Mouse (Mus musculus) frontal cortex, postnatal 36 days (tissue): ENCODE results near the gene Plekhm1.

Experiments used
- DNase-seq, 2 experiments: peaks; one replicate each; pipeline ENCODE4 v3.0.0; 2022; ENCODE audit warnings: low spot score in 2 of 2

Gene Plekhm1

DNA sequence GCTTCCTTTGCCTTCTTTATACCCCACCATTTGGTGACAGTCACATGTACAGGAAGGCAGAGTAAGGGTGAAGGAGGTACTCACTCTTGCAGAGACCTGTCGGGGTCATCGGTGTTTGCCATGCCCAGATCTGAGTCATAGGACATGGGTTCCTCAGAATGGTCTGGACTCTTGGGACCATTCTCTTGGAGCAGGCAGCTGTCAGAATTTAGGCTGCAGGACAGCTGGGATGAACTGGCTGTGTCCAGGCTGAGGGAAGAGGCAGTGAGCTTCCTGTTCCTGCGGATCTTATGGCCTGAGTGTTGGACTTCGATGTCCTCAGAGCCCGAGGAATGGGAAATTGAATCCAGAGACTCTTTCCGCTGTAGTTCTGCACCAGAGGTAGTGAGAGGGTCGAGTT lies 17.9 kb downstream of the Plekhm1 start:
- no peak for DNase-seq

DNA sequence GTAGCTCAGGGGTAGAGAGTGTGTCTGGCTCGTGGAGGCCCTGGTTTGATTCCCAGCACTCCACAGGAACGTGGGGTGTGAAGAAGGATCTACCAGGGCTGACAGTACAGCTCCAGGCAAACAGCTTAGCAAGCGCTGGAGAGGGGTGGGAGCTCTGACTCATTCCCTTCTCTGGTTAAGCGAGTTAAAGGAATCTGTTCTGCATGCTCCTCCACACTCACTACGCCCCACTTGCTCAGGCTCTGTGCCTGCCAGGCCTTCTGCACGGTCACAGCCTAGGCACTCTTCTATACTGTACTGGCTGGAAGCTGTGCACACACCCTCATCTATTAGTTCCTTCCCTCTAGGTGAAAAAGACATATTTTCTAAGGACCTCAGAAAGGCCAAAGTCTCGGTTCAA lies 18.5 kb downstream of the Plekhm1 start:
- no peak for DNase-seq

DNA sequence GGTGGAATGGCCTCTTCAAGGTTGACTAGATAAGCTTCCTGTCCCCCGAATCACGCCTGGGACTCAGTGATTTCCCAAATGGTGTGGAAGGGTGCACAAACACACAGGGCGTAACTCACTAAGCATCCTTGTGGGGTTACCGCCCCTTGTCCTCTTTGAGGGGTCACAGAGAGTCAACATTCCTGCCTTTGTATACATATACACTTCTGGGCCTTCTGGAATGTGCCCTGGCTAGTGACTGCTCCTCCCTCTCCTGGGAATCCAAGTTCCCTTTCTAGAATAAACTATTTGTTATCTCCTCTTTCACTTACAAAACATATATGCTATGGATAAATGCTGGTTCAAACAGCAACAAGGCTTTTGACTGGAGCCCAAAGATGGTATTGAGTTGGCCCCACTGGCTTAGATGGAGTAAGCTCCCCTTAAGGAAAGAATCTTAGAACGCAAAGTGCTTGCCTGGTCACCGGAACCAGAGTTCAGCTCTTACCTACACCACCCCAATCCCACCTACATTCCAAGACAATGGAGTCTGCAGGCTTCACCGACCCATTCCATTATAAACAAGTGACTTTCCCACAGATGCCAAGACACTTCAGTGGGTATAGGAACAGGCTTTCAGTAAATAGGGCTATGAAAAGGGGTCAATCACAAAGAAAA lies 24.5 kb downstream of the Plekhm1 start:
- no peak for DNase-seq

DNA sequence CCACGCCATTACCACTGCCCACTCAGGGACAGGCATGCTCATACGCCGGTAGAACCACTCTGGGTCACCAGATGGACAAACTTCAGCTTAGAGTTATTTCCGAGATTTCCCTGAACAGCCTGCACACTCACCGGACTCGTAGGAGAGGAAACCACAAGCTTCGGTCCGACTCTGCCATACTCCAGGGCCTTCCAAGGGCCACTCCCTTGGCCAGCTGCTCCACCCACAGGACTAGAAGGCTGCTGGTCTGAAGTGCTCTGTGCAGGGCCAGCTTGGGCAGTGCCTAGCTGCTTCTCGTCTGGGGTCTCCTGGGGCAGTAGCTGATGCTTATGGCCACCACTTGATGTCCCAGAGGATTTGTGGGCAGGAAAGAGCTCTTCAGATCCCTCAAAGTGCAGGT lies 25.7 kb downstream of the Plekhm1 start:
- no peak for DNase-seq

DNA sequence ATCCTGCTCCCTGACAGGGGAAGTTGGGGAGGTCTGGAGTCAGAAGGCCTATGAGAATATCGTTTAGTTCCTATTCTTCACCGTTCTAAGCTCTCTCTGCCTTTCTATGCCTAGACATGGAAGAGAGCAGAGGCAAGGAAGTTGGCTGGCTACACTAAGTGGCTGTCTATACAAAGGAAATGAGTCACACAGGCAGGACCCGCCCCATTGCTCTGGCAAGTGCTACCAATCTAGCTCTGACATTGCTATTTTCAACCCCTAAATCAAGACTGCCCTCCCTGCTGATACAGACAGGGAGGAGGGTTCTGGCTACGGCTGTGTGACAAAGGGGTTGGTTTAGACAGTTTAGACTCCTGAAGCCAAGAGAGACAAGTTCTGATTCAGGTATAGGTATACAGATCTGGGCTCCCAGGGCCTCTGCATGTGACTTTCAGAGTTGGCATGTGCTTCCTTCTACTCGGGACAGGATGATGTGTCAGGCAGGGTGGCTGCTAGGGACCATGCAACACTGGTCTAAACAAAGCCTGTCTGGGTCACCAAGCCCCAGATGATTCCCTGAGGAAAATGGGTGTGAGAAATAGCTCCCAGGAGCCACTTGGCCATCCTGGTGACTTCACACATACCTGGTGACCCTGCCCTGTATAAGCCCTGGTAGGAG lies 30.4 kb downstream of the Plekhm1 start:
- DNase-seq = peak; percentile 44 to 48

DNA sequence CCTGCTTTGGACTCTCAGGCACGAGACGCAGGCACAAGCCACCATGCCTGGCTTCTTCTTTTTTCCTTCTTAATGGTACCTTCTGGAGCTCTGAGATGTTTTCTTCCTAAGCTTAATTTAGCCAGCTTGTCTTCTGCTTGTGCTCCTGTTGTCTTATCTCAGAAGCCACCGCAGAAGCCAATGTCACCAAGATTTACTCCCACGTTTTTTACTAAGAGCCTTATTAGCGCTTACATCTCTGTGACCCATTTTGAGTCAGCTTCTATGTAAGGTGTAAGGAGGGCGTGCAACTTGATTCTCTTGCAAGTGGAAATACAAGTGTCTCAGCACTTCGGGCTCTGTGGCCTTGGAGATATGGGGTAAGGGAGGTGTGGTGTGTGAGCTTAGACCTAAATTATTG lies 31.0 kb downstream of the Plekhm1 start:
- DNase-seq = no peak

DNA sequence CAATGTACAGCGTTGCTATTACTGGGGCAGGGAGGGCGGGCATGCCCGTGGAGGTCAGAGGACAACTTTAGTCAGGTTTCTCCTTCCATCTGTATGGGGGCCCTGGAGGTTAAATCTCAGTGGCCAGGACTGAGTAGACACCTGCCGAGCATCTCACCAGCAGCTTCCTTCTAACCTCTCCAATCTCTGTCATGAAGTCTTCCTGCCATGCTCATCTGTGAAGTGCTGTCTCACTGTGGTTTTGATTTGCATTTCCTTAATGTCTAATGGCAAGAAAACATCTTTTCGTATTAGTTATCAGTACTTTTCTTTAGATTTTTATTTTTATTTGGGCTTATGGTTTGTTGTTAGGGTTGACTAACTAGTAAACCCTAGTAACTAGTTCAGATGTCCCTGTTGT lies 32.0 kb downstream of the Plekhm1 start:
- DNase-seq = no peak

DNA sequence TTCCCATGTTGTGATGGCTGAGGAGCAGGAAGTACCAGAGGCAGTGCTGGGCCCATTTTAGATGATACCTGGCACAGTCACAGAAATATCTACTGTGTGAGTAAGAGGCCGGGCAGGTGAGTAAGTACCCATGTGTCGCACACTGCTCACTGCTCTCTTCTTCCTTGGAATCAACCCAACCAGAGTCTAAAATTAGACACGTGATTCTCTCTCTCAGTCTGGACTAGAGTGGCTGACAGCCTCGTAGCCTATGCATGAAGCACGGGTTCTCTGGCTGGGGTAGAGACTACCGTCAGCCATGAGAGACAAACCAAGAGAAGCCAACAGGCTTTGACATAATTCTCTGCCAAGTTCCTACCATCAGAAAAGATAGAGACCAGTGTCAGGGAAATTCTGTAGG lies 34.1 kb downstream of the Plekhm1 start:
- DNase-seq = no peak

DNA sequence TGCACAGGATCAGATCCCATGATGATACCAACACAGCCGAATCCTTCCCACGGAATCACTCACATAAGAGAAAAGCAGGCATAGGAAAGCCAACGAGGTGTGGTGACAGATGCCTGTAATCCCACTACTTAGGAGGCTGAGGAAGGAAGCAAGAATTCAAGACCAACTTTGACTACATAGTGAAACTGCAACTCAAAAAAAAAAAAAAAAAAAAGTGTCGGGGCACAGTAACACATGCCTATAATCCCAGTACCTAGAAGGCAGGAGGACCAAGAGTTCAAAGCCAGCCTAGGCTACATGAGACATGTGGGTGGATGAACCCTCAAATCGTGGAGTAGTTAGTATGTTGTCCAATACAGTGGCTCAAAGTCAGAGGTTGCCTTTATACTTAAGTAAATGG lies 36.7 kb downstream of the Plekhm1 start:
- DNase-seq = no peak

DNA sequence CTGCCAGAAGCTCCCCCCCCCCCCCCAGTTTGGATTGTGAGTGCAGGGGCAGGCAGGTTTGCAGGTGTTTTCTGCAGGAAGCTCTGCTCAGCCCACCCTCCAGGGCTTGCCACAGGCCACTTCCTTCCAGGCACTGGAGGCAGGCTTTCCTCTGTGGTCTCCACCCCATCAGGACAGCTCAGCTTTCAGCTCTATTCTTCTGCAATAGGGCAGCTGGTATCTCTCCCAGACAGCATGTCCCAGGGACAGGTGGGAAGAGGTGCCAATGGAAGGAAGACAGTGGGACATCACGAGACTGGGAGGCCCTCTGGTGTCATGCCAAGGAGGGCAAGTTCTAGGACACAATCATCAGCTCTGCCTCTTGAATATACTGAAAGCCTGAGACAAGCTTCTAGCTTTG lies 37.2 kb downstream of the Plekhm1 start:
- DNase-seq = no peak

DNA sequence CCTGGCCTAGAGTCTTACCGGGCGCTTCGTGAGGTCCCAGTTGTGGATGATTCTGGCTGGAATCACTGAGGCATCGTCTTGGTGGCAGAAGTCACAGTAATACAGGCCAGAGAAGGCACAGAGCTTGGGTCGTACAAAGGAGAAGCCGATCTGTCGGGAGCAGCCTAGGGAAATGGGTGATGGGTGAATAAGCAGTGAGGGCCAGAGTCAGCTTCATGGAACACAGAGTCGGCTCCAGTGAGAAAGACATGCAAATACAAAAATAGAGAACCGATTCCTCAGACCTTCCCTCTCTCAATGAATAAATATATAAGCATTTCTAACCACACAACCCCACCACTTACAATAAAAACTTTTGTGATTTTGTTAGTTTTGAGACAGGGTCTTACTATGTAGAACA lies 38.6 kb downstream of the Plekhm1 start:
- DNase-seq = no peak

DNA sequence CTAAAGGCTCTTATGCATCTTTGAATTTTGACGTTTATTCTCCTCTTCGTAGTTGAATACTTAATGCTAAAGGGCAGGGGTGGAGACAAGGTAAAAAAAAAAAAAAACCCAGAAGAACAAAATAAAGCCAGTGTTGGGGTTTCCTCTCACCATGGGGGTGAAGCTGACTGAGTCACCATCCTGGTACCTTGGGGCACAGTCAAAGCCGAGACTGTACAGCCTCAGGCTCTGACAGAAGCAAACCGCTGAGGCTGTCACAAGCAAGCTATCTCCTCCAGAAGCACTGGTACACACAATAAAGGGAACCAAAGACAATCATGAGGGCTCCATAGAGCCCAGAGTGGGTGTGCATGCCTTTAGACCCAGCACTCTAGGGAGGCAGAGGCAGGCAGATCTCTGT lies 39.9 kb downstream of the Plekhm1 start:
- DNase-seq = no peak

DNA sequence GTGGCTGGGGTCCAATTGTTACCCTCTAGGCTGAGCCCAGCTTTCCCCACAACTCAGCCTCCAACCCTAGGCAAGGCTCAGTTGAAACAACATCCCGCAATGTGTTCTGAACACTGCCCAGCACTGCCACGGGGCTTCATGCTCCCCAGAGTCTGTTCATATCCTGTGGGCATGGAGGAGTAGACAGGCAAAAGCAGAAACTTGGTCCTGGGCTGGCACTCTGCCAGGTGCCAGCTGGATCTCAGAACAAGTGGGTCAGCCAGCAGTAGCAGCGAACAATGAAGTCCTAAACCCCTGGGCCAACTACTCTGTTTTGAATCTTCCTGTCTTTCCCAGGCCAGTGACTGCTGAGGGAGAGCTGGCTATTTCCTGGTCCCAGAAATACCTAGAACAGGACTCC lies 40.4 kb downstream of the Plekhm1 start:
- peak in 1 of 2 experiments; percentile 51 for DNase-seq

DNA sequence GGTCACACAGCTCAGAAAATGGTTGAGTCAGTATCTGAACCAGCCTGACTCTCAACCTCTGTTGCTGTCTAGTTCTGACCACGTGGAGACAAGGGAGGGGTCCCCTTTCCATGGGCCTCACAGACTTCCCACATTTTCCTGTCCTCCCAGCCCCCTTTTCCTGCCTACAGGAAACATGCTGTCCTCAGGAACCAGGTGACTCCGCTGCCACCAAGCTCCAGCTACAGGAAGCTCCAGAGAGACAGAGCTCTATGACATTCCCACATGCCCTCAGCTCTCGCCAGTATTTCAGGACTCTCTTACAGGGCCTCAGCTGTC lies 41.3 kb downstream of the Plekhm1 start:
- DNase-seq = no peak

DNA sequence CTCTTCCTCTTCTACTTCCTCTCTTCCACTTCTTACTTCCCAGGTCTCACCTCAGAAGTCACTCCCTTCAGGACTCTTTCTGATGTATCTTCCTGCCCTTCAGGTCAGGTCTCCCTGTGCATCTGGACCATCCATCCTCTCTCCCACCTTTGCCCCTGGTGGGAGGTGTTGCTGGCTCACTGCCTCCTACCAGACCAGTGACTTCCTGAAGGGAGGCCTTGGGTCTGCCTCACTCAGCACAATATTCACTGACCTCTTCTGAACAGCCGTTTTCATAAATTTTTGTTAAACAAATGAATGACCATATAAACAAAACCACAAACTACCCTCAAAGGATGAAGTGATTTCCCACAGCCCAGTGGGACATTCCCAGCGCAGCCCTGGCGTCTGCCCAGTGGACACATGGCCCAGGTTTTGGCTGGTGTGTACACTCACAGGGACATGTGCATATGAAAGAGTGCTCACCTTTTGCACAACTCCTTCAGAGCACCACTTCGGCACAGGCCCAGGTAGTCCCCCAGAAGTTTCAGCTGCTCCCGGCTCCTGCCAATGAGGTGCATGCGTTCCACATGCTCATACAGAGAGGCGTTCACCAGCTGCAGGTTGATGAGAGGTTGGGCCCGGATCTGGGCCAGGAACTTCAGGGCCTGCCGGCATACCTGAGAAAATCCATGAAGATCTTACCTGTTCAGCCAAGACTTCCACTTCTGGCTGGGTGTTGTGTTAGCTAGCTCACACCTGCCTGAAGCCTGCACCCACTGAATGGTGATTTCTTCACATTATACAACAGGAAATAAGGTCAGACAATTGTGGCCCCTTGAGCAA lies 41.9 kb downstream of the Plekhm1 start:
- DNase-seq = no peak

DNA sequence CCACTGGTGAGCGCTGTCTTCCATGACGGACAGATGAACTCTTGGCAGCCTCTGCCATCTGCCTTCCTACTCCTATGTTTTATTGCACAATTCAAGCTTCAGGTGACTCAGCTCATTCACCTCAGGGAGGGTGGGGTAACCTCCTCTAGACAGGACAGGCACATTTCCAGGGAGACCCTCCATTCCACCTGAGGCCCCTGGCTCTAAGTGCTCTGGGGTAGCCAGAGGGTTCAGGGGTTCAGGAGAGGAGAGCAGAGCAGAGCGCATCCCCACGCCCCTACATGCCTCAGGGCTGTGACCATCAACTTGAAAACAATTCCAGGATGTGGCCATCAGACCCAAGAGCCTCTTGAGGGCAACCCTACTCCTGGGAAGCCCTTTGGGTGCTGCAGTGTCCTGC lies 47.0 kb downstream of the Plekhm1 start:
- DNase-seq = no peak

DNA sequence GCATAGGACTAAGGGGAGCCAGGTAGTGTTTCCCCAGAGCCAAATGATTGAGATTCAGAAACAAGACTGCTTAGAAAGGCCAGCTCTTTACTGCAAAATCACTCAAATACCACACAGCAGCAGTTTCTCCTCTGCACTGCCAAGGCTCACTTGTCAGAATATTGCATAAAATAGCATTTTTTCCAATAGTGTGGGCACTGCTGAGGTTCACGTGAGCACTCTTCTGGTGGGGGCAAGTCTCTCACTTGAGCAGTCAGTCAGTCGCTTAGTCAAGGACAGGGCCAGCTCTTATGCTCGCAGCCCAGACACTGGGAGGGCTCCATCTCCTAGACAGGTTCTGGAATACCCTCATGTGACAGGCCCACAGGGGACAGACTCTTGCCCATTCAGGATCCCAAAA lies 47.5 kb downstream of the Plekhm1 start:
- DNase-seq = peak in 1 of 2 experiments; percentile 61

DNA sequence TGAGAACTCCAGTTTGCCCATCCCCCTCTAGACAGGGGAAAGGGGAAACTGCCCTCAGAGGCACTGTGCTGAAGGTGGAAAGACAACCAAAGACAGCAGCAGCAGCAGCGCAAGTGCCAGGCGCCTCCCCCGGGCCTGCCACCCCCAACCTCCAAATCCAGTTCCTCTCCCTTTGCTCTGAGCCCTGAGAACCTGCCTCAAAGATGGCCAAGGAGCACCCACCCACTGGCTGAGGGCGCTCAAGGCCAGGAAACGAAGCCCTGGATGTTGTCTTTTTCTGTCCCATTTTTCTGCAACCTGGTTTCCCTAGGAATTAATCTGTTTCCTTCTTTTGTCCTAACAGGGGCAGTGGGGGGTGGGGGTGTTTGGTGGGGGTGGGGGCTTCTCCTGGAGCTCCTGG lies 48.2 kb downstream of the Plekhm1 start:
- DNase-seq = no peak

DNA sequence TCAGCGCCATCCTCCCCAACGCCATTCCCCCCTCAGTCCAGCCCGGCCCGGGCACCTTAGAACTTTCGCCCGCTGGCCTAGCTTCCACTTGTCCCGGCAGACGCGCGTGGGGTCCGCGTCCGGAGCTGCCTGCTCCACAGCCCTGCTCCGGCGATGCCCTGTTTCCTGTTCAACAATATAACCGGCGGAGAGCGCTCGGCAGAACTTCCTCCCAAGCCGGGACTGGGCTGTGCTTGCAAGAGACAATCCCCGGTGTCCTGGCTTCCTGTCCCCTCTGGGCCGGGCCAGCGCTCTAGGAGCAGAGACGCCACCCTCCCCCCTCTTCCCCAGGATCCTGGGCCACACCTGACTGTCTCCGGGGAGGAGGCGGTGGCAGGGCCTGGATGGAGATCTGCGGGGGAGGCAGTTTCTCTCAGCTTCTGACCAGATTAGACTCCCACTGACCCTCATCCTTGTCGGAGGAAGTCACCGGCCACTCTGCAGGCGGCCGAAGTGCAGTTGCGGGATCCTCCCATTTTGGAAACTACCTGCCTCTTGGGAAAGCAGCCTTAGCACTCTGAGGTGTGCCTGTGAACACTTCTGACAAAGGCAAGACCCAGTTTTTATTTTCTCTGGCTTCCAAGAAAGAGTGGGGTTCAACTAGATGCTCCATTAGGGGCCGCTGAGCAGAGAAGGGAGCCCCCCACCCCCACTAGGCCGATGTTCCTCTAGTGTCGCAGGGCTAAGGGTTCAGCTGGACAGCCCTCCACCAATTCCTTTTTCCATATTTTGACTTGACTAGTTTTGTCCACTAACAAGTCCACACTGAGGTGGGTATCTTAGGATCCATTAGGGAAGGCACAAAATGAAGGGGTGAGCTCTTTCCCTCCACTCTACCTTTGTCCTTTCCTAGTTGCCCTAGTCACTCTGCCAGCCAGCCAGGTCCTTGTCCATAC lies 49.0 kb downstream of the Plekhm1 start, which contains the start of gene Arhgap27:
TSS of gene Arhgap27 (minus strand) at position 479 of the 935 bp plus-strand sequence.
- peak; percentile 39 for DNase-seq

DNA sequence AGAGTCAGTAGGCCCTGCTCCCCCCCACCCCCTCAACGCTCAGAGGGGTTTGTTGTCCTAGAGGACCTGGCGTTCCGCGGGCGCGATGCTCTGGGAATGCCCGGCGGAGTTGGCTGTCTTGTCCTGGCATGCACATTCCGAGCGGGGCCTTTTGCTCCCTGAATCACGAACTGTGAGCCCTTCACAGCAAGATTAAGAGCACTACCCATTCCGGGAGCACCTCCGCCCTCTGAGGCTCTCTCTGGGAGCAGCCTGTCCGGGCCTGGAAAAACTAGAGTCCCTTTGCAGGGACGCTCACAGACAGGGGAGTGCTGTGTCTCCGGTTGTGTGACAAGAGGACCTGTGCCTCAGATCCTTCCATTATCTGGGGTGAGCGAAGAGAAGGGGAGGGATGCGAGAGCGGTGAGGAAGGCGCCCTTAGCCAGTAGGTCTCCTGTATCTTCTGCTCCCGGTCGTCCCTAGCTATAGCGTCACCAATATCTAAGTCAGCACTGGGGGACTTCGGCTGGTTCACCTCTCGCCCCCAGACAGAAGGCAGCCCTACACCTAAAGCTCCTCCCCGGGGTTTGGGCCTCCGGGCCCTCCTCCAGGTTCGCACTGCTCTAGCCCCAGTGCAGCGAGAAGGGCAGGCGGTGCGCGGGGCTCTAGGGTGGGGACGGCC lies 49.8 kb downstream of the Plekhm1 start:
- DNase-seq = peak; percentile 34 to 35

DNA sequence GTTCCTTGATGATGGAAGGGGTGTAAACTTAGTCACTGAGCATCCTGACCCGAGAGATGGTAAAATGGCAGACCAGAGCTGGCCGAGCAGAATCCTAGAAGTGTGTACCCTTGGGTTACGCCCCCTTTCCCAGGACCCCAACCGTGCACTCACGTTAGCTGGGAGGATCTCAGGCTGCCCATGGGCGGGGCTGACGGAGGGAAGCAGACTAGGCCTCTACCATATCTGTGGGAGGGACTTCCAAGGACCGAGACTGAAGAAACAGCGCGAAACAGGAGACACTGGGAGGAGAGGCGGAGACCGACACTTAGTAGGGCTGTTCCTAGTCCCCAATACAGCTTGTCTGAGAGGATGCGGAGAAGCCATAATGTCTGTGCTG lies 50.4 kb downstream of the Plekhm1 start:
- no peak for DNase-seq
